Comparison of ENCODE assay signal across 31 mouse cellular contexts in genomic region chr1:101805830-101806229, GRCm38 (mm10).
"Had no signal": no experiment of that assay in that cellular context is flagged by ENCODE, and none has a peak within 500 bp of the region (broad histone marks: within the 10 kb centered on the region; RNA-seq: fewer than 3 reads in every experiment).

No protein-coding gene starts in this region.

- H3K36me3 ChIP-seq: heart, embryonic 10.5 days; heart, embryonic 12.5 days; heart, embryonic 13.5 days; heart, embryonic 15.5 days; hindbrain, embryonic 10.5 days; hindbrain, embryonic 12.5 days; hindbrain, embryonic 13.5 days; hindbrain, embryonic 15.5 days; intestine, embryonic 15.5 days; kidney, embryonic 15.5 days had no signal

- H3K9ac ChIP-seq: heart, embryonic 12.5 days; heart, embryonic 13.5 days; heart, embryonic 15.5 days; hindbrain, embryonic 12.5 days; hindbrain, embryonic 13.5 days; hindbrain, embryonic 14.5 days; hindbrain, embryonic 15.5 days; intestine, embryonic 15.5 days; kidney, embryonic 15.5 days had no signal

- H3K27me3 ChIP-seq: heart, embryonic 12.5 days; heart, embryonic 13.5 days; heart, embryonic 15.5 days; hindbrain, embryonic 12.5 days; hindbrain, embryonic 13.5 days; hindbrain, embryonic 15.5 days; intestine, embryonic 15.5 days; kidney, embryonic 15.5 days had no signal

- H3K4me3 ChIP-seq: heart, embryonic 10.5 days; heart, embryonic 12.5 days; heart, embryonic 13.5 days; heart, embryonic 15.5 days; hindbrain, embryonic 10.5 days; hindbrain, embryonic 12.5 days; hindbrain, embryonic 13.5 days; hindbrain, embryonic 15.5 days; intestine, embryonic 15.5 days; kidney, embryonic 15.5 days; layer of hippocampus, adult 2 months; left cerebral cortex, adult 2 months had no signal

- DNase-seq: heart, postnatal 10 days; heart, postnatal 14 days; heart, postnatal 36 days; heart, postnatal 4 days; kidney, adult 11 months; kidney, adult 18-20 months; kidney, adult 2 months; kidney, adult 8-10 months; kidney, adult 9 months; kidney, postnatal 10 days; kidney, postnatal 14 days; kidney, postnatal 25 days; kidney, postnatal 36 days; kidney, postnatal 4 days; layer of hippocampus, adult 9-11 months; layer of hippocampus, postnatal 36 days had no signal

- H3K9me3 ChIP-seq: intestine, embryonic 15.5 days had no signal

- H3K4me1 ChIP-seq: heart, embryonic 10.5 days; heart, embryonic 12.5 days; heart, embryonic 13.5 days; heart, embryonic 15.5 days; hindbrain, embryonic 10.5 days; hindbrain, embryonic 12.5 days; hindbrain, embryonic 13.5 days; hindbrain, embryonic 15.5 days; intestine, embryonic 15.5 days; kidney, embryonic 15.5 days had no signal

- H3K27ac ChIP-seq: heart, embryonic 10.5 days; heart, embryonic 13.5 days; heart, embryonic 15.5 days; hindbrain, embryonic 10.5 days; hindbrain, embryonic 12.5 days; hindbrain, embryonic 13.5 days; hindbrain, embryonic 14.5 days; hindbrain, embryonic 15.5 days; hindbrain, postnatal 0 days; intestine, embryonic 15.5 days; kidney, embryonic 15.5 days; kidney, postnatal 0 days; layer of hippocampus, adult 2 months; left cerebral cortex, adult 2 months had no signal
